Mouse (Mus musculus) layer of hippocampus, postnatal 36 days (tissue): ENCODE measurements around the gene Krtap5-4. TPM values are rescaled to one million over a fixed set of nuclear protein-coding genes. Genes with fewer than 3 reads are reported as not detected.
"Not testable (repeated sequence)": the region's sequence is repeated elsewhere in the genome, so short reads cannot be mapped to it uniquely, and the experiment has no call there.

ENCODE experiments used
- DNase-seq, 2 experiments: peaks; one replicate each; pipeline ENCODE4 v3.0.0; 2022
- total RNA-seq, 2 experiments: library from RNA; stranded (reverse); gene quantifications; 2 replicates each; pipeline ENCODE4 v1.2.3; 2021

The Krtap5-4 gene
- total RNA-seq, result not detected

GRCm38 (mm10) chr7:142303249-142303648 is at the start of gene Krtap5-4:
TSS of gene Krtap5-4 (plus strand) at chr7:142303549.
- DNase-seq, result no peak

- DNase-seq, result peak; percentile 6 to 24
Observed at GRCm38 (mm10) chr7:142255517-142255916, 47.8 kb upstream of the Krtap5-4 start.

DNA sequence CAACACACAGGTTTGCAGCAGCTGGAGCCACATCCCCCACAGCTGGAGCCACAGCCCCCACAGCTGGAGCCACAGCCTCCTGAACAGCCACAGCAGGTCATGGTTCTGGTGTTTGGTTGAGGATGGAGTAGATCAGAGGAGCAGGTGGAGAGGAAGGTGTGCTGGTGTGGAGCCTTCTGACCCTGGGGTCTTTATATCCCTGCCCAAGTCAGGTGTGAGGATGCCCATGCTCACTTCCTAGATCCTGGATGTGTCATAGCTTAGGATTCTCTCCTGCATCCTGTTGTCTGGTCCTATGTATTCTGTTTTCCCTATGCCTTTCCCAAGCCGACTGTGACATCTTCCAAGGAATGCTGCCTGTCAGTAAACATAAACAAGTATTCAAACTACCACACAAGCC is 45.1 kb upstream of the Krtap5-4 start, which contains the start of gene Gm2431:
Gm2431 (minus strand) TSS at position 101 of the 400 bp plus-strand sequence.
- DNase-seq, result not testable (repeated sequence)

DNA sequence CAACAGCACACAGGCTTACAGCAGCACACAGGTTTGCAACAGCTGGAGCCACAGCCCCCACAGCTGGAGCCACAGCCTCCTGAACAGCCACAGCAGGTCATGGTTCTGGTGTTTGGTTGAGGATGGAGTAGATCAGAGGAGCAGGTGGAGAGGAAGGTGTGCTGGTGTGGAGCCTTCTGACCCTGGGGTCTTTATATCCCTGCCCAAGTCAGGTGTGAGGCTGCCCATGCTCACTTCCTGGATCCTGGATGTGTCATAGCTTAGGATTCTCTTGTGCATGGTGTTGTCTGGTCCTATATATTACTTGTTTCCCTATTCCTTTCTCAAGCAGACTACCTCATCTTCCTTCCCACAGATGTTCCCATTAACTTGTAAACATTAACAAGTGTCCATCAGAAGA is 29.1 kb upstream of the Krtap5-4 start, which contains the start of gene Gm4559:
Gm4559 (minus strand) TSS at position 101 of the 400 bp plus-strand sequence.
- DNase-seq, result not testable (repeated sequence)

GRCm38 (mm10) chr7:142278183-142278582 is 25.2 kb upstream of the Krtap5-4 start:
- DNase-seq, result peak; percentile 52 to 58

- not testable (repeated sequence) for DNase-seq
Observed at GRCm38 (mm10) chr7:142279291-142279690, 24.1 kb upstream of the Krtap5-4 start.

DNA sequence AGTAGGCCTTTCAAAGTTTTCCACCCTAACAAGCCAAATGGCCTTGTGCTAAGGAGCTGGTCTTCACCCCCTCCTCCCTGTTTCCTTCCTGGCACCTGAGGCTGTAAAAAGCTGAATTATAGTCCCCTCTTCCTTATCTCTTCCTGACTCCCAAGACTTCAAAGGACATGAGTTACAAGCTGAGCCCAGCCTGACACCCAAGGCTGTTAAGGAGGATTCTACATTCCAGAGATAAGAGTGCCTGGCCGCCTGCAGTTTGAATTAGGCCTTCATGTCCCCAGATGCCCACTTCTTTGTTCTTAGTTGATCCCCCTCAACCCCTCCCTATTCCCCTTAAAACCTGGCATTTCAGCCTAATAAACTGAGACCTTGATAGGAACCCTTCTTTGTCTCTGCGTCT is 20.5 kb upstream of the Krtap5-4 start:
- DNase-seq, result not testable (repeated sequence)

- DNase-seq, result peak; percentile 36 to 43
Observed at GRCm38 (mm10) chr7:142284023-142284591, 19.2 kb upstream of the Krtap5-4 start.

DNA sequence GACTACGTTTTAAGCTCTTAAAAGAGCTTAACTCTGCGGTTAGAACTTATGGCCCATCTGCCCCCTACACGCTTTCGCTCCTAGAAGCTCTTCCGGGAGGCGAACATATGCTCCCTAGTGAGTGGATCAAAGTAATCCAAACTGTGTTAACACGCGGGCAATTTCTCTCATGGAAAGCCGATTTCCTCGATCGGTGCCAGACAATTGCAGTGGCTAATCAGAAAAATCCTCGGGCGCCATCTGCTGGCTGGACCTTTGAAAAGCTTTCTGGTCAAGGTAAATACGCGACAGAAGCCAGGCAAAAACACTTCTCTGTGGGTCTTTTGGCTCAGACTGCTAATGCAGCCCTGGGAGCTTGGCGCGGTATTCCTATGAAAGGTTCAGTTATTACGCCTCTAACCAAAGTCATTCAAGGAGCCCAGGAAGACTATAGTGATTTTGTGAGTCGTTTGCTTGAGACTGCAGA is 18.7 kb upstream of the Krtap5-4 start:
- DNase-seq, result peak; percentile 85 to 88

GRCm38 (mm10) chr7:142285130-142285835 is 18.1 kb upstream of the Krtap5-4 start:
- peak; percentile 2 to 8 for DNase-seq

DNA sequence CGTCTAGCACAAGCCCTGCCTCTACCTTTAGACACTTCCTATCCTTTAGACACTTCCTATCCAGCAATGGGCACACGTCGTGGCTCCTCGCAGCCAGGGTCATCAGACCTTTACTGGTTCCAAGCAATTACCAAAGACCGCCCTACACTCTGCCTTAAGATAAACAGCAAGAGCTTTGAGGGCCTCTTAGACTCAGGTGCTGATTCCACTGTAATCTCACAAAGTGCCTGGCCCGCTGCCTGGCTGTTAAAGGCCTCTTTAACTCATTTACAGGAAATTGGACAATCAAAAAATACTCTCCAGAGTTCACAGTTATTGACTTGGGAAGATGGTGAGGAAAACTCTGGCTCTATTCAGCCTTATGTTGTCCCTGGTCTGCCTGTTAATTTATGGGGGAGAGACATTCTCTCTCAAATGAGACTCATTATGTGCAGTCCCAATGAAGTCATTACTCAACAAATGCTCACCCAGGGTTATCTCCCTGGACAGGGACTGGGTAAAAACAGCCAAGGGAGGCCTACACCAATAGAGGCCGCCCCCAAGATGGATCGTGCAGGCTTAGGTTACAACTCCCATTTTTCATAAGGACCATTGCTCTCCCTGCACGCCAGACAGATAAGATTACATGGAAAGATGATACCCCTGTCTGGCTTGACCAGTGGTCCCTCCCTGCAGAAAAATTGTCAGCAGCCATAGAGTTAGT is 17.3 kb upstream of the Krtap5-4 start:
- not testable (repeated sequence) for DNase-seq

GRCm38 (mm10) chr7:142293851-142294250 is 9.5 kb upstream of the Krtap5-4 start:
- peak in 1 of 2 experiments; percentile 8 for DNase-seq

DNA sequence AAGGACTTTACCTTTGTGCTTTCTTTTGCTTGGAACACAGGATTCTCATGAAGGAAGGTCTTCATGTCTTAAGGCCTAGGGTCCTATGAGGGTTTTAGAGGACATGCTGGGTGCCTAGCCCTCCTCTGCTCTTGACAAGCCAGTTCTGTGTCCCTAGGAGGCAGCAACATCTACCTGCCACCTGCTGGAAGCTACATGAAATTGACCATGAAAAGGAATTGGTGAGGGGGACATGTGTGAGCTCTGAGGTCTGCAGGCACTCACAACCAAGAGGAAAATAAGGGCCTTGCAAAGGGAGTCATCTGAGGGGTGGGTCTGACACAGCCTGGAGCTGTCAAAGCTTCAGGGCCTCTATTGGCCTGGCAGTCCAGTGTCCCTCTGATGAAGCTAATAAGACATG is 7.9 kb upstream of the Krtap5-4 start:
- DNase-seq, result no peak

GRCm38 (mm10) chr7:142296108-142296507 is 7.2 kb upstream of the Krtap5-4 start:
- DNase-seq, result not testable (repeated sequence)

DNA sequence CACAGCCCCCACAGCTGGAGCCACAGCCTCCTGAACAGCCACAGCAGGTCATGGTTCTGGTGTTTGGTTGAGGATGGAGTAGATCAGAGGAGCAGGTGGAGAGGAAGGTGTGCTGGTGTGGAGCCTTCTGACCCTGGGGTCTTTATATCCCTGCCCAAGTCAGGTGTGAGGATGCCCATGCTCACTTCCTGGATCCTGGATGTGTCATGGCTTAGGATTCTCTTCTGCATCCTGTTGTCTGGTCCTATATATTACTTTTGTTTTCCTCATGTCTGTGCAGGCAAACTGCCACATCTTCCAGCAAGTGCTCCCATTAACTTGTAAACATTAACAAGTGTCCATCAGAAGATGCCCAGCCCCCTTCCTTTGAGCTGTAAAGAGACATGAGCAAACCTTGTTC is 6.3 kb upstream of the Krtap5-4 start, which contains the start of gene Krtap5-1:
Krtap5-1 (minus strand) TSS at position 101 of the 400 bp plus-strand sequence.
- not testable (repeated sequence) for DNase-seq

GRCm38 (mm10) chr7:142303929-142304328 is 580 bp downstream of the Krtap5-4 start:
- DNase-seq, result not testable (repeated sequence)

DNA sequence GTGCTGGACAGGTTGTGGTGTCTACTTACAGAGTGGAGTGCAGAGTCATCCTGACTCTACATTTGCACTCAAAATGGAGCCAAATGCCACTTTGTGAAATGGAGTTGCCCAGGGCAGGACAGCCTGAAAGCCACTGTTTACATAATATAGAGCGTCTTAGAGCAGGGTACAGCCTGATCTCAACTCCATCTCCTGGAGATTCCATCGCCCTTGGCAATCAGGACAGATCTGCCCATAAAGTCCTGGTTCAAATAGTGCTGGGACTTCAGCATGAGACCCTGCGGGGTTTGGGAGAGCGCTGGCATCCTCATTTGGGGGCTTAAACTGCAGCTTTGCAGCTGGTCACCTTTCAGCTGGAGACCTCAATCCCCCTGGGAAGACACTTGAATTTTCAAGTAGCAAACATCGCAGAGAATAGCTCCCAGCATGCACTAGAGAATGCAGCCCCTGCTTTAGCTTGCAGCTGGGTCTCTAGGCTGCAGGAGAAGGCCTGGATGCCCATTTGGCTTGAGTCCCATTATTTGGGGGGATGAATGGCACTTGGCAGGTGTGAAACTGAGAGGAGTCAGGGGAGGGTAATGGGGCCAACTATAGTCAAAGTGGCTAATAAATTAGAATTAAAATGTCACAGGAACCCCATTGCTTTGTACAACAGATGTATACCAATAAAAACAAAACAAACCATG is 11.4 kb downstream of the Krtap5-4 start:
- DNase-seq, result no peak

GRCm38 (mm10) chr7:142316558-142316957 is 13.2 kb downstream of the Krtap5-4 start:
- peak in 1 of 2 experiments; percentile 43 for DNase-seq

DNA sequence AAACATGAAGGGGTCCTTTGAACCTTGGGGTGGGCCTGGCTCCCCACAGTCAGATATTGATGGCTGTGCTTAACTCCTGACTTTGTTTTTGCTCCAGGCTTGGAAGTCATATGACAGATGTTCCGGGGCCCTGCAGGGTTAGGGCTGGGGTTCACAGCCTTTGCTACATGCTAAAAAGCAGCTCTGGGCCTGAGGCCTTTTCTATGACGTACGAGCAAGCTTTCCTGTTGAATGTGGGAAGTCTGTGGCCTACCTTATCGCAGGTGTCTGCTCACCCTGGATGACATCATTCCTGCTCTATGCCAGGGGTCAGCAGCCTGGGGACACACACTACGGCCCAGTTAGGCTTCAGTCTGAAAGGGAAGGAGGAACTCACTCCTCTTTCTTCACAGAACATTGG is 13.9 kb downstream of the Krtap5-4 start:
- DNase-seq, result no peak

DNA sequence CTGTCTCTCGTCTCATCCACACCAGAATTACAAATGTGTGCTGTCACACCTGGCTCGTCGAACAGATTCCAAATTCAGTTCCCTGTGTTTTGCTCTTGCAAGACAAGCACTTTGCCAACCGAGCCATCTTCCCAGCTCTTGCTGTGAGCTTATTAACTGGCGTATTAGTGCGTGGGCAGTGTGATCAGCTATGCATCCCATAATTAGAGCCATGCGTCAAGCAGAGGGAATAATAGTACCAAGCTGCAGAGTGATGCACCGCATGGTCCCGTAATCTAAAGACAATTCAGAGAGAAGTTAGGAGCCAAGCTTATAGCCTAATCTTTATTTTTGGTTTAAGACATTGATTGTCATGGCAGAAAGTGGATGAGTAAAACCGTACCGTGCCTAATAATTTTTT is 15.8 kb downstream of the Krtap5-4 start:
- no peak for DNase-seq

- no peak for DNase-seq
Observed at GRCm38 (mm10) chr7:142320906-142321305, 17.6 kb downstream of the Krtap5-4 start.

DNA sequence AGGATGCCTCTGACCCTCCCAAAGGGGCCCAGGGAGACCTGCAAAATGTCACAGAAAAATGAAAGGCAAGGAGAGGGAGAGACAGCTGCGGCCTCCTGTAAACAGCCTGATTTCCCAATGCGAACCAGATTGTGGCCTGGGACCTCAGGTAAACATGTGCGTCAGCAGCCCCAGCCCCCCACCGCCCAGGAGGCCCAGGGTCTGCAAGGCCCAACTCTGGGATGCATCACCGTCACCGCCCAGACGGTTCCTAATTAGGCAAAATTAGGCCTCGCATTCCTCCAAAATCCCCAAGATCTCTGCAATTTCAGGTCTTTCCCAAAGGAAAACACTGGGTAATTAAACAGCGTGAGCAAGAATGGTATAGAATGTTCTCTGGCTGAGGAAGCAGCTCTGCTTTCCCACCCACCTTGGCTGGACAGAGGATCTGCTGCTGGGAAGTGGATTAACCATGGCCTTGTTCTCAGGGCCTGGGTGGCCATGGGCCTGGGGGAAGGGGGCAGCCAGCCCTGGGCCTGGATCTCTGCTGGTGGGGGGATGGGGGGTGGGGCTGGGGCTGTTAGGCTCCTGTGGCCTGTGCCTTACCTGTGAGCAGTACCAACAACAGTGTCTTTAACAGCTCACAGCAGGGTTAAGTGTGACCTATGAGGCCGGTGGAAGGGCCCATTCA is 18.4 kb downstream of the Krtap5-4 start:
- DNase-seq, result not testable (repeated sequence)
